Mouse (Mus musculus): Measurements from ENCODE around the gene Hivep3. TPM values are rescaled to one million over a fixed set of nuclear protein-coding genes. Genes with fewer than 3 reads are reported as not detected.

Hivep3 gene
- polyA plus RNA-seq, 1 experiment from 2014 or later: 5.7 TPM

- DNase-seq (ENCODE audit: low spot score): no peak
- Histone ChIP-seq H3K9ac (ENCODE audit: low read length) (no peak overlapping the region), H3K4me3 (ENCODE audit: low read depth, low read length) (no peak overlapping the region), H3K4me1 (ENCODE audit: control insufficient read depth, insufficient read depth, low read length) (no peaks in the 10 kb centered on the region), H3K27ac (ENCODE audit: low read depth, low read length) (no peak overlapping the region), H3K9me3 (ENCODE audit: control insufficient read depth, low read length) (no peaks in the 10 kb centered on the region), H3K36me3 (ENCODE audit: control insufficient read depth, insufficient read depth, low read length) (no peaks in the 10 kb centered on the region), H3K27me3 (ENCODE audit: control insufficient read depth, insufficient read depth, low read length) (no peaks in the 10 kb centered on the region), H3K4me2 (ENCODE audit: low read depth) (no peak overlapping the region)
- no peak for ATAC-seq (ENCODE audit: insufficient read depth, low FRiP score, low TSS enrichment)
- WGBS: 64% methylated on average over 2 of the region's 2 CpGs
Observed at GRCm38 (mm10) chr4:119912216-119912615, 178.6 kb downstream of the Hivep3 start.

- ATAC-seq (ENCODE audit: insufficient read depth, low FRiP score, low TSS enrichment): no peak
- Histone ChIP-seq H3K27me3 (ENCODE audit: control insufficient read depth, insufficient read depth, low read length) (no peaks in the 10 kb centered on the region), H3K36me3 (ENCODE audit: control insufficient read depth, insufficient read depth, low read length) (no peaks in the 10 kb centered on the region), H3K4me2 (ENCODE audit: low read depth) (no peak overlapping the region), H3K4me3 (ENCODE audit: low read depth, low read length) (no peak overlapping the region), H3K9ac (ENCODE audit: low read length) (no peak overlapping the region), H3K9me3 (ENCODE audit: control insufficient read depth, low read length) (no peaks in the 10 kb centered on the region), H3K4me1 (ENCODE audit: control insufficient read depth, insufficient read depth, low read length) (no peaks in the 10 kb centered on the region), H3K27ac (ENCODE audit: low read depth, low read length) (no peak overlapping the region)
- no peak for DNase-seq (ENCODE audit: low spot score)
- 32% methylated on average over 4 of the region's 4 CpGs for WGBS
Observed at GRCm38 (mm10) chr4:119914194-119914593, 180.6 kb downstream of the Hivep3 start.

GRCm38 (mm10) chr4:119915069-119915468, 181.5 kb downstream of the Hivep3 start:
- Histone ChIP-seq H3K4me3 (ENCODE audit: low read depth, low read length) (no peak overlapping the region), H3K9me3 (ENCODE audit: control insufficient read depth, low read length) (no peaks in the 10 kb centered on the region), H3K27ac (ENCODE audit: low read depth, low read length) (no peak overlapping the region), H3K27me3 (ENCODE audit: control insufficient read depth, insufficient read depth, low read length) (no peaks in the 10 kb centered on the region), H3K4me1 (ENCODE audit: control insufficient read depth, insufficient read depth, low read length) (no peaks in the 10 kb centered on the region), H3K9ac (ENCODE audit: low read length) (no peak overlapping the region), H3K36me3 (ENCODE audit: control insufficient read depth, insufficient read depth, low read length) (no peaks in the 10 kb centered on the region), H3K4me2 (ENCODE audit: low read depth) (no peak overlapping the region)
- DNase-seq (ENCODE audit: low spot score) (no peak), ATAC-seq (ENCODE audit: insufficient read depth, low FRiP score, low TSS enrichment) (no peak)
- 83% methylated on average over 2 of the region's 2 CpGs for WGBS

- H3K9ac ChIP-seq (ENCODE audit: low read length): no peak overlapping the region
- WGBS: 75% methylated on average over 7 of the region's 7 CpGs
- no peaks in the 10 kb centered on the region for H3K27me3 ChIP-seq (ENCODE audit: control insufficient read depth, insufficient read depth, low read length)
- no peaks in the 10 kb centered on the region for H3K4me1 ChIP-seq (ENCODE audit: control insufficient read depth, insufficient read depth, low read length)
- H3K4me3 ChIP-seq (ENCODE audit: low read depth, low read length): no peak overlapping the region
- DNase-seq (ENCODE audit: low spot score): no peak
- ATAC-seq (ENCODE audit: insufficient read depth, low FRiP score, low TSS enrichment): no peak
- H3K9me3 ChIP-seq (ENCODE audit: control insufficient read depth, low read length): no peaks in the 10 kb centered on the region
- H3K27ac ChIP-seq (ENCODE audit: low read depth, low read length): no peak overlapping the region
- no peak overlapping the region for H3K4me2 ChIP-seq (ENCODE audit: low read depth)
- no peaks in the 10 kb centered on the region for H3K36me3 ChIP-seq (ENCODE audit: control insufficient read depth, insufficient read depth, low read length)
Observed at GRCm38 (mm10) chr4:119917502-119917901, 183.9 kb downstream of the Hivep3 start.

- no peak overlapping the region for H3K4me3 ChIP-seq (ENCODE audit: low read depth, low read length)
- H3K27ac ChIP-seq (ENCODE audit: low read depth, low read length): no peak overlapping the region
- H3K27me3 ChIP-seq (ENCODE audit: control insufficient read depth, insufficient read depth, low read length): no peaks in the 10 kb centered on the region
- H3K9me3 ChIP-seq (ENCODE audit: control insufficient read depth, low read length): peaks cover 4% of the 10 kb centered on the region; the same call in 1 of the 2 replicates
- no peak overlapping the region for H3K4me2 ChIP-seq (ENCODE audit: low read depth)
- WGBS: 83% methylated on average over 5 of the region's 5 CpGs
- H3K36me3 ChIP-seq (ENCODE audit: control insufficient read depth, insufficient read depth, low read length): no peaks in the 10 kb centered on the region
- no peaks in the 10 kb centered on the region for H3K4me1 ChIP-seq (ENCODE audit: control insufficient read depth, insufficient read depth, low read length)
- DNase-seq (ENCODE audit: low spot score) (no peak), ATAC-seq (ENCODE audit: insufficient read depth, low FRiP score, low TSS enrichment) (no peak)
- H3K9ac ChIP-seq (ENCODE audit: low read length): no peak overlapping the region
Observed at GRCm38 (mm10) chr4:119919349-119919748, 185.8 kb downstream of the Hivep3 start.

GRCm38 (mm10) chr4:119921022-119921717, 187.6 kb downstream of the Hivep3 start:
- Histone ChIP-seq H3K4me2 (ENCODE audit: low read depth) (no peak overlapping the region), H3K9me3 (ENCODE audit: control insufficient read depth, low read length) (peaks cover 4% of the 10 kb centered on the region; the same call in 1 of the 2 replicates), H3K27ac (ENCODE audit: low read depth, low read length) (no peak overlapping the region), H3K4me1 (ENCODE audit: control insufficient read depth, insufficient read depth, low read length) (no peaks in the 10 kb centered on the region), H3K9ac (ENCODE audit: low read length) (no peak overlapping the region), H3K36me3 (ENCODE audit: control insufficient read depth, insufficient read depth, low read length) (no peaks in the 10 kb centered on the region), H3K27me3 (ENCODE audit: control insufficient read depth, insufficient read depth, low read length) (no peaks in the 10 kb centered on the region), H3K4me3 (ENCODE audit: low read depth, low read length) (no peak overlapping the region)
- ATAC-seq (ENCODE audit: insufficient read depth, low FRiP score, low TSS enrichment) (no peak), DNase-seq (ENCODE audit: low spot score) (no peak)
- WGBS: 85% methylated on average over 12 of the region's 12 CpGs

GRCm38 (mm10) chr4:119921723-119922266, 188.2 kb downstream of the Hivep3 start:
- no peak for ATAC-seq (ENCODE audit: insufficient read depth, low FRiP score, low TSS enrichment)
- Histone ChIP-seq H3K4me2 (ENCODE audit: low read depth) (no peak overlapping the region), H3K4me1 (ENCODE audit: control insufficient read depth, insufficient read depth, low read length) (no peaks in the 10 kb centered on the region), H3K4me3 (ENCODE audit: low read depth, low read length) (no peak overlapping the region), H3K27ac (ENCODE audit: low read depth, low read length) (no peak overlapping the region), H3K9ac (ENCODE audit: low read length) (no peak overlapping the region), H3K36me3 (ENCODE audit: control insufficient read depth, insufficient read depth, low read length) (no peaks in the 10 kb centered on the region), H3K9me3 (ENCODE audit: control insufficient read depth, low read length) (peaks cover 4% of the 10 kb centered on the region; the same call in 1 of the 2 replicates), H3K27me3 (ENCODE audit: control insufficient read depth, insufficient read depth, low read length) (no peaks in the 10 kb centered on the region)
- DNase-seq (ENCODE audit: low spot score): no peak
- 76% methylated on average over 8 of the region's 8 CpGs for WGBS

- peaks cover 4% of the 10 kb centered on the region; the same call in 1 of the 2 replicates for H3K9me3 ChIP-seq (ENCODE audit: control insufficient read depth, low read length)
- no peak for ATAC-seq (ENCODE audit: insufficient read depth, low FRiP score, low TSS enrichment)
- H3K9ac ChIP-seq (ENCODE audit: low read length): no peak overlapping the region
- 91% methylated on average over 8 of the region's 8 CpGs for WGBS
- H3K4me1 ChIP-seq (ENCODE audit: control insufficient read depth, insufficient read depth, low read length): no peaks in the 10 kb centered on the region
- H3K36me3 ChIP-seq (ENCODE audit: control insufficient read depth, insufficient read depth, low read length): no peaks in the 10 kb centered on the region
- no peak for DNase-seq (ENCODE audit: low spot score)
- no peak overlapping the region for H3K4me2 ChIP-seq (ENCODE audit: low read depth)
- H3K27ac ChIP-seq (ENCODE audit: low read depth, low read length): no peak overlapping the region
- H3K4me3 ChIP-seq (ENCODE audit: low read depth, low read length): no peak overlapping the region
- no peaks in the 10 kb centered on the region for H3K27me3 ChIP-seq (ENCODE audit: control insufficient read depth, insufficient read depth, low read length)
Observed at GRCm38 (mm10) chr4:119922945-119923344, 189.4 kb downstream of the Hivep3 start.

GRCm38 (mm10) chr4:119923410-119923809, 189.8 kb downstream of the Hivep3 start:
- H3K4me2 ChIP-seq (ENCODE audit: low read depth): no peak overlapping the region
- H3K27ac ChIP-seq (ENCODE audit: low read depth, low read length): no peak overlapping the region
- H3K9me3 ChIP-seq (ENCODE audit: control insufficient read depth, low read length): peaks cover 4% of the 10 kb centered on the region; the same call in 1 of the 2 replicates
- no peak for ATAC-seq (ENCODE audit: insufficient read depth, low FRiP score, low TSS enrichment)
- no peaks in the 10 kb centered on the region for H3K4me1 ChIP-seq (ENCODE audit: control insufficient read depth, insufficient read depth, low read length)
- no peak overlapping the region for H3K4me3 ChIP-seq (ENCODE audit: low read depth, low read length)
- H3K36me3 ChIP-seq (ENCODE audit: control insufficient read depth, insufficient read depth, low read length): no peaks in the 10 kb centered on the region
- H3K27me3 ChIP-seq (ENCODE audit: control insufficient read depth, insufficient read depth, low read length): no peaks in the 10 kb centered on the region
- 86% methylated on average over 3 of the region's 3 CpGs for WGBS
- H3K9ac ChIP-seq (ENCODE audit: low read length): no peak overlapping the region
- no peak for DNase-seq (ENCODE audit: low spot score)
